Mouse (Mus musculus): ENCODE data around the gene Hoxc5.

GRCm38 (mm10) chr15:103014166-103015008 is 47.1 kb downstream of the Hoxc5 start:
- TF ChIP-seq CTCF (IDR thresholded peaks at IDR 0.05; ENCODE audit: low read depth) (no peak), EP300 (IDR thresholded peaks at IDR 0.05; ENCODE audit: low read depth) (no peak)

Measured in heart, postnatal 0 days (tissue).